Mouse (Mus musculus) kidney, postnatal 4 days (tissue): ENCODE measurements around the gene Tomm40l.

Experiments used
- DNase-seq, 2 experiments: peaks; one replicate each; pipeline ENCODE4 v3.0.0; 2021; ENCODE audit warnings: mixed read lengths in 2 of 2

Tomm40l gene

GRCm38 (mm10) chr1:171224857-171225256 lies 2.5 kb upstream of the Tomm40l start, which contains the start of gene Apoa2:
Gene Apoa2 (plus strand): TSS chr1:171225054.
- DNase-seq, result no peak

DNA sequence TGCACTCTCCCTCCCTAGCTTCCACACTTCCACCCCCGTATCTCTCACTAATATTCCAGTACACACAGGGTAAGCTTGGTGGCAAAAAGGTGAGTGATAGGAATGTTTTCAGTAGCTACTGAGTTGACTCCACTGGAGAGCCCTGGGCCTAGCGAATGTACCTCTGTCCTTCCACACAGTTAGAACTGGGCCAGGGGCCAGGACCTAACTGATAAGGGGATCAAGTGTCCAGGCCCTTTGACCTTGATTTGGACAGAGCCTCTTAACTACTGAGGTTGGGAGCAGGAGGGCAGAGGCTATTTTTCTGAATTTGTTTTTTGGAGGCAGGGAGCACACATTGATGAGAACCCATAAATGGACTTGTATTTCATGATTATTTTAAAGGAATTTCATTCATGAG lies 1.5 kb upstream of the Tomm40l start:
- DNase-seq, result no peak

GRCm38 (mm10) chr1:171223168-171223567 lies 854 bp upstream of the Tomm40l start:
- DNase-seq, result no peak

- peak in 1 of 2 experiments; percentile 44 for DNase-seq
These were observed 777 bp downstream of the Tomm40l start for GRCm38 (mm10) chr1:171221281-171222193.

DNA sequence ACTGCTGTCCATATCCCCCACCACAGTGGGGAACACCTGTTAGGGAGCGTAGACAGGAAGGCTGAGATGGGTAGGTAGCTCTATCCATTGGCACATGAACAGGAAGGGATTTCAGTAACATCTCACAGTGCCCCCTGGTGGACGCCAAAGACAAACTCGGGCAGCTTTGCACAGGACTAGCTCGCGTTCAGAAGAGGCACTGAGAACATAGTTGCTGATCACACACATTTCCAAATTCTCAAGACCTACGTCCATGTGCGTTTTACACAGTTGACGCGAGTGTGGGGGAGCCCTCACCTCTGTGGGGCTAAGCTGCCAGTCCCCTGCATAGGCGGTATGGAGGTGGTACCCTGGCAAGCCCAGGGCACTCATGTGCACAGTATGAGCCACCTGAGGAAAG lies 1.4 kb downstream of the Tomm40l start:
- peak; percentile 91 to 93 for DNase-seq

GRCm38 (mm10) chr1:171216241-171216955 lies 5.9 kb downstream of the Tomm40l start:
- no peak for DNase-seq

- peak; percentile 28 to 62 for DNase-seq
These were observed 8.4 kb downstream of the Tomm40l start, which contains the start of gene Nr1i3 for GRCm38 (mm10) chr1:171213801-171214496. Gene Nr1i3 (plus strand): TSS chr1:171213970.

GRCm38 (mm10) chr1:171212854-171213253 lies 9.5 kb downstream of the Tomm40l start:
- no peak for DNase-seq

GRCm38 (mm10) chr1:171209409-171209808 lies 12.9 kb downstream of the Tomm40l start:
- no peak for DNase-seq

- no peak for DNase-seq
These were observed 16.4 kb downstream of the Tomm40l start for GRCm38 (mm10) chr1:171205704-171206493.

DNA sequence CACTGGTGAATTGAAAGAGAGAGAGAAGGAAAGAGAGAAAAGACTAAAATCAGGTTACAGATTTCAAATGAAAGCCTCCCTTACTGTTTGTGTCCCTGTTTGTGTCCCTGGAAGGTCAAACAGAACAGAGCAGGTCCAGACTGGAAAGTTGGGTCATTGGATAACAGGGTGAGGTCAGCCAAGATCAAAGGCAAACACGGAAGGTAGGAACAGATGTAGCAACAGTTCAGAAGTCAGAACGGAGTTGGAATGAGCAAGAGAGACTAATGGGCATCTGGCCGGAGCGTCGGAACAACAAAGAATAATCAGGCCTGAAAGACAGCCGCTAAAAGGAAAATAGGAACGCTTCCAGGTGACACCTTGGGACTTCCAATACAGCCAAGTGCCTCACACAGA lies 18.1 kb downstream of the Tomm40l start:
- DNase-seq, result no peak

- DNase-seq, result no peak
These were observed 18.7 kb downstream of the Tomm40l start for GRCm38 (mm10) chr1:171203471-171204248.

DNA sequence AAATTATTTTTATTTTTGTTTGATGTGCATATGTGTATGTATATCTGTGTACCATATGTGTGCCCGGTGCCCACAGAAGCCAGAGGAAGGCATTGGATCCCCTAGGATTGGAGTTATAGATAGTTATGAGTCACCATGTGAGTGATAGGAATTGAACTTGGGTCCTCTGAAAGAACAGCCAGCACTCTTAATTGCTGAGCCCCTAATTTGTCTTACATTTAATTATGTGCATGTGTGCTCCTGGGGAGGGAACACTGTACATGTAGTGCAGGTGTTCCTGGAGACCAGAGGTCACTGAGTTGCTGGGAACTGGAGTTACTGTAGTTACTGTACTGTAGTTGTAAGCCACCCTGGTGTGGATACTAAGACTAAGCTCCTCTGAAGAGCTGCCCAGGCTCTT lies 21.5 kb downstream of the Tomm40l start:
- DNase-seq, result no peak

GRCm38 (mm10) chr1:171199532-171199931 lies 22.8 kb downstream of the Tomm40l start:
- no peak for DNase-seq

- peak; percentile 61 to 75 for DNase-seq
These were observed 26.4 kb downstream of the Tomm40l start, which contains the start of gene Pcp4l1 for GRCm38 (mm10) chr1:171195887-171196397. Gene Pcp4l1 (minus strand): TSS chr1:171196268.

DNA sequence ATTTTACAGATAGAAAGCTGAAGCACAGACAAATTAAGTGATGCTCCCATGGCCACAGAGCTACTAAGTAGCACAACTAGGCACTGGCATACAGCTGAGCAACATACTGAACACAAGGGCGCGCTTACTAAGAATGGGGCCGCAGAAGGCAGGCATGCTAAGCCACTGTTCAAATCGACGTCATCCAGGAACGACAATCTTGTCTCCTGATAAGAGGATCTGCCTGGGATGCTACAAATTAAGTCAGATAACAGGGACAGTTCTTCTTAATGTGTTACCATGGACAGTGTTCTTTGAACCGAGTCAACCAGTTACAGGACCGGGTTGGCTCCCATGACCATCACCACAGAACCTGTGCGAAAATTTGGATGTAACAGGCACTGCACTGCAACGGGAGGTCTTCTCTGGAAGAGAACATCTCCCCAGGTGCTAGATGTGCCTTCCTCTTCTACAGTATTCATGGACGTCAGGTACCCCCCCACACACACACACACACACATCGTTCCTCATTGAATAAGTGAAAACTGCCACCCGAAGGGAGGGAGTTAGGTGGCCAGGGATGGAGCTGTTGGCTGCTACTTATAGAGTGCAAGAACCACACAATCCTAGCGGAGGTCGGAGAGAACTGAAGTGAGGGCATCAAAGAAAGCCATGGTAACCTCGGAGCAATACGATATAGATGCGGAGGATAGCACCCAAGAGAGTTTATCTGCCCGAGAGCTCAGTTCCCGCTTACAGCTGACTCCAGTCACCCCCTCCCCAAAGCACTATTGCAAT lies 27.1 kb downstream of the Tomm40l start:
- DNase-seq, result no peak

- no peak for DNase-seq
These were observed 28.1 kb downstream of the Tomm40l start for GRCm38 (mm10) chr1:171193911-171194830.

GRCm38 (mm10) chr1:171193093-171193840 lies 29.0 kb downstream of the Tomm40l start:
- DNase-seq, result peak; percentile 31 to 34
